Mouse (Mus musculus) heart, postnatal 0 days (tissue): ENCODE data around the gene Tmem205.

Source experiments
- CTCF ChIP-seq: IDR thresholded peaks from 2 replicates; pipeline ENCODE4 v1.5.1; 2016; ENCODE audit warnings: antibody characterized with exemption, control low read depth, low read depth
- EP300 ChIP-seq: IDR thresholded peaks from 2 replicates; pipeline ENCODE4 v1.6.1; 2016; ENCODE audit warnings: antibody characterized with exemption, low read depth

DNA sequence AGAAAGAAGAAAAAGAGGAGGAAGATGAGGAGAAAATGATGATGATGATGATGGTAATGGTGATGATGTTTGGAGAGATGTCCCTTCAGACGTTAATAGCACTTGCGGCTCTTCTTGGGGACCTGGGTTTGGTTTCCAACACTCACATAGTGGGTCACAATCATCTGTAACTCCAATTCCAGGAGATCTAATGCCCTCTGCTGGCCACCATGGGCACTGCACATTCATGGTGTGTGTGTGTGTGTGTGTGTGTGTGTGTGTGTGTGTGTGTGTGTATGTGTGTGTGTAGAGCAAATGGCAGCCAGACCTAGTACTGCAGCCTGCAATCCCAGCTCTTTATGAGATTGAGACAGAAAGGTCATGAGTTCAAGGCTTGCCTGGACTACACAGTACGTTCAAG, 24.6 kb upstream of the Tmem205 start:
- TF ChIP-seq CTCF (no peak), EP300 (no peak)
